Mouse (Mus musculus) limb, embryonic 13.5 days (tissue): ENCODE data around the gene Zfp341. TPM values are rescaled to one million over a fixed set of nuclear protein-coding genes. Genes with fewer than 3 reads are reported as not detected.
A peak's percentile ranks its signal among the peaks of the same experiment; 100 is the strongest.

ENCODE experiments used
- ATAC-seq: fragments of 200-750 bp; cut with Nextera tagmentation; 2 replicates; pipeline ENCODE4 v1.8.0; 2017; ENCODE audit warnings: low read depth, moderate number of reproducible peaks, moderate TSS enrichment; ENCODE audit not compliant: low FRiP score
- H3K27ac ChIP-seq: fragments of 300-500 bp; sonication (generic); 2 replicates; pipeline ENCODE4 v1.5.1; 2015; ENCODE audit warnings: inconsistent platforms, mild to moderate bottlenecking, moderate library complexity
- H3K27me3 ChIP-seq: fragments of 300-500 bp; sonication (generic); 2 replicates; pipeline ENCODE4 v1.6.1; 2015; ENCODE audit warnings: mild to moderate bottlenecking, inconsistent platforms
- H3K36me3 ChIP-seq: fragments of 300-500 bp; sonication (generic); 2 replicates; pipeline ENCODE4 v1.6.1; 2015; ENCODE audit warnings: inconsistent platforms, mild to moderate bottlenecking, moderate library complexity
- H3K4me1 ChIP-seq: fragments of 300-500 bp; sonication (generic); 2 replicates; pipeline ENCODE4 v1.6.1; 2015; ENCODE audit warnings: inconsistent platforms
- H3K4me2 ChIP-seq: fragments of 300-500 bp; sonication (generic); replicated peaks from 2 replicates; pipeline ENCODE4 v1.6.1; 2015; ENCODE audit warnings: inconsistent platforms, mild to moderate bottlenecking, moderate library complexity
- H3K4me3 ChIP-seq: fragments of 300-500 bp; sonication (generic); 2 replicates; pipeline ENCODE4 v1.5.1; 2015; ENCODE audit warnings: moderate library complexity, mild to moderate bottlenecking, inconsistent platforms
- H3K9ac ChIP-seq: fragments of 300-500 bp; sonication (generic); 2 replicates; pipeline ENCODE4 v1.6.1; 2015; ENCODE audit warnings: mild to moderate bottlenecking, inconsistent platforms
- H3K9me3 ChIP-seq: fragments of 300-500 bp; sonication (generic); 2 replicates; pipeline ENCODE4 v1.6.1; 2016; ENCODE audit warnings: inconsistent platforms
- WGBS: fragments of 180-500 bp; shearing (Covaris S2); methylation state at CpG from one replicate; pipeline ENCODE4 v1.1.7; 2015; 5-methylcytosine and 5-hydroxymethylcytosine counted together
- polyA plus RNA-seq: library from polyadenylated mRNA; unstranded; fragments of >200 nt; fragmentation: Nextera tagmentation; extraction: Ambion mirVana; gene quantifications from 2 replicates; pipeline ENCODE4 v1.2.1, GENCODE M21; 2015

Zfp341 gene
- polyA plus RNA-seq, 1 experiment from 2014 or later, result 1.1 TPM

GRCm38 (mm10) chr2:154646634-154647033 lies 33.5 kb downstream of the Zfp341 start:
- no peak for ATAC-seq
- no peak overlapping the region for H3K27ac ChIP-seq
- no peaks in the 10 kb centered on the region for H3K27me3 ChIP-seq
- H3K4me1 ChIP-seq, result no peaks in the 10 kb centered on the region
- H3K36me3 ChIP-seq, result peaks cover 35% of the 10 kb centered on the region
- no peaks in the 10 kb centered on the region for H3K9me3 ChIP-seq
- H3K9ac ChIP-seq, result no peak overlapping the region
- 77% methylated on average over 5 of the region's 5 CpGs for WGBS
- H3K4me2 ChIP-seq, result no peak overlapping the region
- no peak overlapping the region for H3K4me3 ChIP-seq

GRCm38 (mm10) chr2:154648086-154648485 lies 35.0 kb downstream of the Zfp341 start:
- 31% methylated on average over 3 of the region's 3 CpGs for WGBS
- Histone ChIP-seq H3K4me2 (no peak overlapping the region), H3K9me3 (no peaks in the 10 kb centered on the region), H3K9ac (no peak overlapping the region), H3K27me3 (no peaks in the 10 kb centered on the region), H3K4me3 (no peak overlapping the region), H3K36me3 (peaks cover 34% of the 10 kb centered on the region), H3K4me1 (no peaks in the 10 kb centered on the region), H3K27ac (no peak overlapping the region)
- no peak for ATAC-seq

- WGBS, result 94% methylated on average over 3 of the region's 3 CpGs
- H3K4me1 ChIP-seq, result no peaks in the 10 kb centered on the region
- H3K4me3 ChIP-seq, result no peak overlapping the region
- H3K4me2 ChIP-seq, result no peak overlapping the region
- ATAC-seq, result no peak
- H3K36me3 ChIP-seq, result peaks cover 13% of the 10 kb centered on the region
- H3K27ac ChIP-seq, result no peak overlapping the region
- no peaks in the 10 kb centered on the region for H3K9me3 ChIP-seq
- H3K9ac ChIP-seq, result no peak overlapping the region
- no peaks in the 10 kb centered on the region for H3K27me3 ChIP-seq
Observed at GRCm38 (mm10) chr2:154650404-154650803, 37.3 kb downstream of the Zfp341 start.

- H3K27me3 ChIP-seq, result no peaks in the 10 kb centered on the region
- H3K36me3 ChIP-seq, result peaks cover 4% of the 10 kb centered on the region
- H3K4me3 ChIP-seq, result no peak within 1 kb of the TSS
- H3K27ac ChIP-seq, result no peak within 1 kb of the TSS
- no peak within 1 kb of the TSS for H3K9ac ChIP-seq
- WGBS, result 49% methylated on average over 8 of the region's 8 CpGs
- no peak for ATAC-seq
- H3K4me1 ChIP-seq, result 0 out of 2 replicates have a peak, but pooled peaks cover 2% of the 10 kb centered on the region
- no peaks in the 10 kb centered on the region for H3K9me3 ChIP-seq
- no peak within 1 kb of the TSS for H3K4me2 ChIP-seq
Observed at GRCm38 (mm10) chr2:154651363-154651762, 38.3 kb downstream of the Zfp341 start, which contains the start of gene Chmp4b. Gene Chmp4b, plus strand, starts transcription at chr2:154651705.

- H3K4me1 ChIP-seq, result peaks cover 23% of the 10 kb centered on the region
- H3K4me3 ChIP-seq, result no peak overlapping the region
- no peaks in the 10 kb centered on the region for H3K9me3 ChIP-seq
- no peak overlapping the region for H3K4me2 ChIP-seq
- H3K9ac ChIP-seq, result no peak overlapping the region
- WGBS, result 93% methylated on average over 12 of the region's 12 CpGs
- no peak overlapping the region for H3K27ac ChIP-seq
- no peaks in the 10 kb centered on the region for H3K36me3 ChIP-seq
- H3K27me3 ChIP-seq, result no peaks in the 10 kb centered on the region
- ATAC-seq, result no peak
Observed at GRCm38 (mm10) chr2:154654976-154655375, 41.9 kb downstream of the Zfp341 start.

GRCm38 (mm10) chr2:154655878-154656414 lies 42.8 kb downstream of the Zfp341 start:
- Histone ChIP-seq H3K27me3 (no peaks in the 10 kb centered on the region), H3K27ac (no peak overlapping the region), H3K9ac (no peak overlapping the region), H3K9me3 (no peaks in the 10 kb centered on the region), H3K4me2 (peak overlapping the region; percentile 95), H3K36me3 (peaks cover 7% of the 10 kb centered on the region), H3K4me1 (peaks cover 23% of the 10 kb centered on the region), H3K4me3 (peak overlapping the region; percentile 87)
- WGBS, result 69% methylated on average over 2 of the region's 2 CpGs
- no peak for ATAC-seq

- H3K27ac ChIP-seq, result peak overlapping the region; percentile 90
Observed at GRCm38 (mm10) chr2:154656710-154657485, 43.8 kb downstream of the Zfp341 start.

GRCm38 (mm10) chr2:154657486-154658237 lies 44.6 kb downstream of the Zfp341 start:
- no peak for ATAC-seq
- Histone ChIP-seq H3K4me3 (peak overlapping the region; percentile 87), H3K27ac (peak overlapping the region; percentile 90; the same call in 1 of the 2 replicates), H3K4me1 (peaks cover 23% of the 10 kb centered on the region), H3K36me3 (peaks cover 19% of the 10 kb centered on the region), H3K9ac (peak overlapping the region; percentile 94), H3K27me3 (no peaks in the 10 kb centered on the region), H3K9me3 (no peaks in the 10 kb centered on the region), H3K4me2 (peak overlapping the region; percentile 95)
- WGBS, result 12% methylated on average over 12 of the region's 12 CpGs

More at GRCm38 (mm10) chr2:154656710-154657485, 43.8 kb downstream of the Zfp341 start:
- no peaks in the 10 kb centered on the region for H3K9me3 ChIP-seq
- peaks cover 23% of the 10 kb centered on the region for H3K4me1 ChIP-seq
- peak overlapping the region; percentile 87 for H3K4me3 ChIP-seq
- ATAC-seq, result peak; percentile 99
- no peaks in the 10 kb centered on the region for H3K27me3 ChIP-seq
- H3K9ac ChIP-seq, result peak overlapping the region; percentile 94
- under 1% methylated on average over 65 of the region's 67 CpGs for WGBS
- peak overlapping the region; percentile 95 for H3K4me2 ChIP-seq
- peaks cover 16% of the 10 kb centered on the region for H3K36me3 ChIP-seq

GRCm38 (mm10) chr2:154659070-154659469 lies 46.0 kb downstream of the Zfp341 start:
- no peaks in the 10 kb centered on the region for H3K27me3 ChIP-seq
- peak overlapping the region; percentile 95 for H3K4me2 ChIP-seq
- no peak for ATAC-seq
- H3K36me3 ChIP-seq, result peaks cover 25% of the 10 kb centered on the region
- WGBS, result 85% methylated on average over 4 of the region's 4 CpGs
- no peak overlapping the region for H3K27ac ChIP-seq
- H3K4me1 ChIP-seq, result peaks cover 23% of the 10 kb centered on the region
- peak overlapping the region; percentile 87; the same call in 1 of the 2 replicates for H3K4me3 ChIP-seq
- H3K9me3 ChIP-seq, result no peaks in the 10 kb centered on the region
- peak overlapping the region; percentile 94; the same call in 1 of the 2 replicates for H3K9ac ChIP-seq

- no peak overlapping the region for H3K27ac ChIP-seq
- H3K9me3 ChIP-seq, result no peaks in the 10 kb centered on the region
- ATAC-seq, result no peak
- H3K4me1 ChIP-seq, result peaks cover 23% of the 10 kb centered on the region
- no peaks in the 10 kb centered on the region for H3K27me3 ChIP-seq
- H3K36me3 ChIP-seq, result peaks cover 30% of the 10 kb centered on the region
- peak overlapping the region; percentile 95 for H3K4me2 ChIP-seq
- WGBS, result 77% methylated on average over 4 of the region's 5 CpGs
- H3K4me3 ChIP-seq, result no peak overlapping the region
- 0 out of 2 replicates have a peak overlapping the region, but pooled peaks have one; percentile 94 for H3K9ac ChIP-seq
Observed at GRCm38 (mm10) chr2:154659531-154660074, 46.5 kb downstream of the Zfp341 start.

GRCm38 (mm10) chr2:154668680-154669079 lies 55.6 kb downstream of the Zfp341 start:
- Histone ChIP-seq H3K27ac (no peak overlapping the region), H3K4me2 (no peak overlapping the region), H3K4me3 (no peak overlapping the region), H3K9me3 (no peaks in the 10 kb centered on the region), H3K4me1 (peaks cover 7% of the 10 kb centered on the region), H3K9ac (no peak overlapping the region), H3K36me3 (peaks cover 31% of the 10 kb centered on the region), H3K27me3 (no peaks in the 10 kb centered on the region)
- WGBS, result 63% methylated on average over 7 of the region's 7 CpGs
- ATAC-seq, result no peak
